Mouse (Mus musculus): ENCODE measurements around the gene Slc10a6. TPM values are rescaled to one million over a fixed set of nuclear protein-coding genes. Genes with fewer than 3 reads are reported as not detected.

Slc10a6 gene
- polyA plus RNA-seq, 1 experiment from 2014 or later: not detected

GRCm38 (mm10) chr5:103628499-103628898, 704 bp downstream of the Slc10a6 start:
- no peak overlapping the region for H3K4me2 ChIP-seq (ENCODE audit: low read depth)
- no peak overlapping the region for H3K9ac ChIP-seq (ENCODE audit: low read length)
- whole genome bisulfite sequencing: 84% methylated on average over 6 of the region's 6 CpGs
- DNase-seq (ENCODE audit: low spot score) (no peak), ATAC-seq (ENCODE audit: insufficient read depth, low FRiP score, low TSS enrichment) (no peak)
- no peaks in the 10 kb centered on the region for H3K9me3 ChIP-seq (ENCODE audit: control insufficient read depth, low read length)
- H3K36me3 ChIP-seq (ENCODE audit: control insufficient read depth, insufficient read depth, low read length): no peaks in the 10 kb centered on the region
- H3K27me3 ChIP-seq (ENCODE audit: control insufficient read depth, insufficient read depth, low read length): no peaks in the 10 kb centered on the region
- H3K27ac ChIP-seq (ENCODE audit: low read depth, low read length): no peak overlapping the region
- no peak overlapping the region for H3K4me3 ChIP-seq (ENCODE audit: low read depth, low read length)
- no peaks in the 10 kb centered on the region for H3K4me1 ChIP-seq (ENCODE audit: control insufficient read depth, insufficient read depth, low read length)

- no peaks in the 10 kb centered on the region for H3K36me3 ChIP-seq (ENCODE audit: control insufficient read depth, insufficient read depth, low read length)
- ATAC-seq (ENCODE audit: insufficient read depth, low FRiP score, low TSS enrichment) (no peak), DNase-seq (ENCODE audit: low spot score) (no peak)
- H3K4me1 ChIP-seq (ENCODE audit: control insufficient read depth, insufficient read depth, low read length): no peaks in the 10 kb centered on the region
- no peak overlapping the region for H3K27ac ChIP-seq (ENCODE audit: low read depth, low read length)
- no peaks in the 10 kb centered on the region for H3K27me3 ChIP-seq (ENCODE audit: control insufficient read depth, insufficient read depth, low read length)
- 92% methylated on average over 5 of the region's 5 CpGs for WGBS
- no peaks in the 10 kb centered on the region for H3K9me3 ChIP-seq (ENCODE audit: control insufficient read depth, low read length)
- no peak overlapping the region for H3K4me3 ChIP-seq (ENCODE audit: low read depth, low read length)
- H3K9ac ChIP-seq (ENCODE audit: low read length): no peak overlapping the region
- no peak overlapping the region for H3K4me2 ChIP-seq (ENCODE audit: low read depth)
These were observed 4.4 kb downstream of the Slc10a6 start for GRCm38 (mm10) chr5:103624831-103625230.

- Histone ChIP-seq H3K36me3 (ENCODE audit: control insufficient read depth, insufficient read depth, low read length) (no peaks in the 10 kb centered on the region), H3K27me3 (ENCODE audit: control insufficient read depth, insufficient read depth, low read length) (no peaks in the 10 kb centered on the region), H3K9ac (ENCODE audit: low read length) (no peak overlapping the region), H3K4me1 (ENCODE audit: control insufficient read depth, insufficient read depth, low read length) (no peaks in the 10 kb centered on the region), H3K27ac (ENCODE audit: low read depth, low read length) (no peak overlapping the region), H3K9me3 (ENCODE audit: control insufficient read depth, low read length) (no peaks in the 10 kb centered on the region), H3K4me3 (ENCODE audit: low read depth, low read length) (no peak overlapping the region), H3K4me2 (ENCODE audit: low read depth) (no peak overlapping the region)
- DNase-seq (ENCODE audit: low spot score): no peak
- WGBS: 91% methylated on average over 5 of the region's 5 CpGs
- ATAC-seq (ENCODE audit: insufficient read depth, low FRiP score, low TSS enrichment): no peak
These were observed 6.9 kb downstream of the Slc10a6 start for GRCm38 (mm10) chr5:103622321-103622720.

DNA sequence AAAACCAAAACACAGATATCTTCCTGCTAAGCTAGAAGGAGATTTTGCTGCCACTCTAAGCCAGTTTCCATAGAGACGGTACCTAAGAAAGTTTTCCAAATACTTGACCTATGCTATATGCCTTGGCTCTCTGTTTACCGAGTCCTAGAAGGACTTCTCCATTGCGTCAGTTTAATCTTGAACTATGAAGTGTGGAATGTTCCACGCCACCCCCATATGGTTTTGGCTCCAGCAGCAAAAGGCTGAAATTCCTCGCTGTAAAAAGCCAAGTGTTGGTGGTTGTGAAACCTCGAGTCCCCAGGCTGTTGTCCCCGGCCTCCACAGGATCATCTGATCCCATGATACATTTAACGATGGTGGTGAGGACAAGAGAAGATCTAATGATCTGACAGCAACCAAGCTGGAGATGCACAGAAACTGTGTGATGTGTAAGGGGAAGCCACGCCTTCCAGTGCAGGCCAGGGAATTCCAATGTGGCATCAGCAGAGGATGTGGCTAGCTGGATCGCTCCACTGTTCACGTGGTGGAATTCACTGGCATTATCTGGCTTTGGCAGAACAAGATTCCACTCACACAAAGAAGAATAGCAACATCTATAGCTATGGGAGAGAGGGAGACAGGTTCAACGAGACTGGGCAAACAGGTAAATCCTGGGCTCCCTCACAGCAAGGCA, 8.8 kb downstream of the Slc10a6 start:
- Histone ChIP-seq H3K36me3 (ENCODE audit: control insufficient read depth, insufficient read depth, low read length) (no peaks in the 10 kb centered on the region), H3K4me3 (ENCODE audit: low read depth, low read length) (no peak overlapping the region), H3K9me3 (ENCODE audit: control insufficient read depth, low read length) (no peaks in the 10 kb centered on the region), H3K27me3 (ENCODE audit: control insufficient read depth, insufficient read depth, low read length) (no peaks in the 10 kb centered on the region), H3K27ac (ENCODE audit: low read depth, low read length) (no peak overlapping the region), H3K4me2 (ENCODE audit: low read depth) (no peak overlapping the region), H3K4me1 (ENCODE audit: control insufficient read depth, insufficient read depth, low read length) (no peaks in the 10 kb centered on the region), H3K9ac (ENCODE audit: low read length) (no peak overlapping the region)
- ATAC-seq (ENCODE audit: insufficient read depth, low FRiP score, low TSS enrichment) (no peak), DNase-seq (ENCODE audit: low spot score) (no peak)
- WGBS: 80% methylated on average over 12 of the region's 12 CpGs

DNA sequence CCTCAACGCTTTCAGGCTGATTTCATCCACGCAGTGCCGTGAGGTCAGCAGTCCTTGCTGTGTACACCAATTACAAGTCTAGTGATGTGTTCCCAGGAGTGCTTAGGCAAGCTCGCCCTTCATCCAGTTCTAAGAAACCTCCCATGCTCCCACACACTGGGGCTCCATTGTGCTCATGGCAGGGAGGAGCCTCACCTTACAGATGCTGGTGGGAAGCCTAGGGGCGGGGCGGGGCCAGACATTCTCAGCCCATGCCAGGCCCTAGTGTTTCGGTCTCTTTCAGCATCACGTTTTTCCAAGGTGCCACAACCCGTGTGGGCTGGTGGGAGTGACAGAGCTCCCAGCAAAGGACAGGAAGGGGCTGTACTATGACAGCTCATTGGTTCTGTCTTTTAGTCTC, 12.0 kb downstream of the Slc10a6 start:
- 71% methylated on average over 9 of the region's 9 CpGs for WGBS
- Histone ChIP-seq H3K27me3 (ENCODE audit: control insufficient read depth, insufficient read depth, low read length) (no peaks in the 10 kb centered on the region), H3K36me3 (ENCODE audit: control insufficient read depth, insufficient read depth, low read length) (no peaks in the 10 kb centered on the region), H3K4me1 (ENCODE audit: control insufficient read depth, insufficient read depth, low read length) (no peaks in the 10 kb centered on the region), H3K4me3 (ENCODE audit: low read depth, low read length) (no peak overlapping the region), H3K4me2 (ENCODE audit: low read depth) (no peak overlapping the region), H3K9me3 (ENCODE audit: control insufficient read depth, low read length) (no peaks in the 10 kb centered on the region), H3K9ac (ENCODE audit: low read length) (no peak overlapping the region), H3K27ac (ENCODE audit: low read depth, low read length) (no peak overlapping the region)
- no peak for ATAC-seq (ENCODE audit: insufficient read depth, low FRiP score, low TSS enrichment)
- no peak for DNase-seq (ENCODE audit: low spot score)

- Histone ChIP-seq H3K27ac (ENCODE audit: low read depth, low read length) (no peak overlapping the region), H3K4me2 (ENCODE audit: low read depth) (no peak overlapping the region), H3K36me3 (ENCODE audit: control insufficient read depth, insufficient read depth, low read length) (no peaks in the 10 kb centered on the region), H3K4me1 (ENCODE audit: control insufficient read depth, insufficient read depth, low read length) (no peaks in the 10 kb centered on the region), H3K4me3 (ENCODE audit: low read depth, low read length) (no peak overlapping the region), H3K9me3 (ENCODE audit: control insufficient read depth, low read length) (no peaks in the 10 kb centered on the region), H3K27me3 (ENCODE audit: control insufficient read depth, insufficient read depth, low read length) (no peaks in the 10 kb centered on the region), H3K9ac (ENCODE audit: low read length) (no peak overlapping the region)
- ATAC-seq (ENCODE audit: insufficient read depth, low FRiP score, low TSS enrichment) (no peak), DNase-seq (ENCODE audit: low spot score) (no peak)
- WGBS: 87% methylated on average over 7 of the region's 7 CpGs
These were observed 14.8 kb downstream of the Slc10a6 start for GRCm38 (mm10) chr5:103614356-103614755.

DNA sequence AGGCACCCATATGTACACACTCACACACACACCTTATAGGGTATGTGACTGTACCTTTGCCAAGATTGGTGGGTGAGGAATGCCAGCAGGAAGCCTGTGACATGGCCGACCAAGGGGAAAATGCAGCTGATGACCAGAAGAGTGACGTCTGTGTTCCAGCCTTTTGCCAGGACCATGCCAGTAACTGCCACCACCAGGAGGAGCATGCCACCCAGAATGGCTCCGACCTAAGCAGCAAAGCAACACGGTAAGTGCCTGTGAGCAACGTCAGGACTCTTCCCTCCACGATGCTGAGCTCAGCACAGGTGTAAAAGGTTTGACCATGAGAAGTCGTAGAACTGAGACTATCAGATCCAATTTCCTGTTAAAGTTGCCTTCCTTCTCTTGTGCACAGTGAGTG, 16.9 kb downstream of the Slc10a6 start:
- H3K27ac ChIP-seq (ENCODE audit: low read depth, low read length): no peak overlapping the region
- no peak for ATAC-seq (ENCODE audit: insufficient read depth, low FRiP score, low TSS enrichment)
- no peaks in the 10 kb centered on the region for H3K27me3 ChIP-seq (ENCODE audit: control insufficient read depth, insufficient read depth, low read length)
- DNase-seq (ENCODE audit: low spot score): no peak
- H3K9ac ChIP-seq (ENCODE audit: low read length): no peak overlapping the region
- no peak overlapping the region for H3K4me2 ChIP-seq (ENCODE audit: low read depth)
- H3K9me3 ChIP-seq (ENCODE audit: control insufficient read depth, low read length): no peaks in the 10 kb centered on the region
- no peaks in the 10 kb centered on the region for H3K36me3 ChIP-seq (ENCODE audit: control insufficient read depth, insufficient read depth, low read length)
- 86% methylated on average over 7 of the region's 7 CpGs for WGBS
- H3K4me3 ChIP-seq (ENCODE audit: low read depth, low read length): no peak overlapping the region
- no peaks in the 10 kb centered on the region for H3K4me1 ChIP-seq (ENCODE audit: control insufficient read depth, insufficient read depth, low read length)

- Histone ChIP-seq H3K4me1 (ENCODE audit: control insufficient read depth, insufficient read depth, low read length) (no peaks in the 10 kb centered on the region), H3K36me3 (ENCODE audit: control insufficient read depth, insufficient read depth, low read length) (no peaks in the 10 kb centered on the region), H3K27ac (ENCODE audit: low read depth, low read length) (no peak overlapping the region), H3K9ac (ENCODE audit: low read length) (no peak overlapping the region), H3K4me2 (ENCODE audit: low read depth) (no peak overlapping the region), H3K27me3 (ENCODE audit: control insufficient read depth, insufficient read depth, low read length) (no peaks in the 10 kb centered on the region), H3K4me3 (ENCODE audit: low read depth, low read length) (no peak overlapping the region), H3K9me3 (ENCODE audit: control insufficient read depth, low read length) (no peaks in the 10 kb centered on the region)
- DNase-seq (ENCODE audit: low spot score): no peak
- WGBS: 94% methylated on average over 10 of the region's 10 CpGs
- ATAC-seq (ENCODE audit: insufficient read depth, low FRiP score, low TSS enrichment): no peak
These were observed 18.2 kb downstream of the Slc10a6 start for GRCm38 (mm10) chr5:103610856-103611472.

DNA sequence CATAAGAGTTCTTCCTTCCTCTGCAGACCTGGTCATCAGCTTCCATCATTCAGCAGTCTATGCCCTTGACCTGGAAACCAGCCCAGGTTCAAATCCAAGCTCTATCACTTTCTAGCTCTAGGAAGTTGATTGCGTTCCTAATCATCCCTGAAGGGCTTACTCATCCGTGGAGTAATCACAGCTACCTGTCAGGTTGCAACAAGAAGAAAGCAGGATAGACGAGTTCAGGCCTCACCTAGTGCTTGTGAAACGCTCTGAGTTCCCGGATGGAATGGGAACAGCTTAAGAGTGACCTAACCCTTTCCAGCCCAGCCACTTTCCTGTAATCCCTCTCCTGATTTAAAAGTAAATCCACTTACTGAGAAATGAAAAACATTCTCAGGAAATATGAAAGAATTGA, 19.1 kb downstream of the Slc10a6 start:
- 81% methylated on average over 5 of the region's 5 CpGs for whole genome bisulfite sequencing
- no peak for ATAC-seq (ENCODE audit: insufficient read depth, low FRiP score, low TSS enrichment)

More for the DNA sequence above, 19.1 kb downstream of the Slc10a6 start:
- Histone ChIP-seq H3K4me3 (ENCODE audit: low read depth, low read length) (no peak overlapping the region), H3K9me3 (ENCODE audit: control insufficient read depth, low read length) (no peaks in the 10 kb centered on the region), H3K4me2 (ENCODE audit: low read depth) (no peak overlapping the region), H3K27ac (ENCODE audit: low read depth, low read length) (no peak overlapping the region), H3K4me1 (ENCODE audit: control insufficient read depth, insufficient read depth, low read length) (no peaks in the 10 kb centered on the region), H3K27me3 (ENCODE audit: control insufficient read depth, insufficient read depth, low read length) (no peaks in the 10 kb centered on the region), H3K36me3 (ENCODE audit: control insufficient read depth, insufficient read depth, low read length) (no peaks in the 10 kb centered on the region), H3K9ac (ENCODE audit: low read length) (no peak overlapping the region)
- no peak for DNase-seq (ENCODE audit: low spot score)

Data from neural tube, embryonic 11.5 days (tissue).